Comparison of ENCODE assay signal across 21 mouse cellular contexts in the genomic region with DNA sequence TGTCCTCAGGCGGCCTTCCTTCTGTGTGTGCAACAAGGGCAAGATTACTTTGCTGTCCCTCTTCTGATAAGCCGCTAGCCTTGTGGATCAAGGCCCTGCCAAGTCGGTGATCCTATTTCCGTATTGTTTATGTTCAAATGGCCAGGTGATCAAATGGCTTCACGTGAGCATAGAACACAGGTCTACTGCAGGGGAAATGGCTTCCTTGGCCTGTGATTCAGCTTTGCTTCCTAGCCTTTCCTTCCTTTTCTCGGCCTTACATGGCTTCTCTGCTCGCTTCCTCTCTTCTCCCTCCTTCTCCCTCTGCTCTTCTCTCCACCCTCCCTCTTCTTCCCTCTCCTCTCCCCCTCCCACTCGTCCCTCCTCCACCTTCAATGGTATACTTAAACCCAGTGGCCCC.
DNase-seq lines count a peak whose midpoint lies in the region; ATAC-seq and TF ChIP-seq lines count a peak whose summit lies in the region.
"Had no signal": no experiment of that assay in that cellular context is flagged by ENCODE, and none has a peak within 500 bp of the region (broad histone marks: within the 10 kb centered on the region; RNA-seq: fewer than 3 reads in every experiment).

No protein-coding gene starts in this region.

- no peaks in the 10 kb centered on the region for H3K36me3 ChIP-seq in heart, embryonic 11.5 days (ENCODE audit: control insufficient read depth, insufficient read depth, low read length)
- no peaks in the 10 kb centered on the region for H3K36me3 ChIP-seq in kidney, postnatal 0 days (ENCODE audit: insufficient read depth, low read length)
- H3K36me3 ChIP-seq in forebrain, embryonic 16.5 days (ENCODE audit: control insufficient read depth, insufficient read depth) = no peaks in the 10 kb centered on the region
- no peaks in the 10 kb centered on the region for H3K36me3 ChIP-seq in intestine, embryonic 16.5 days (ENCODE audit: control insufficient read depth, insufficient read depth, low read length)
- H3K36me3 ChIP-seq: embryonic facial prominence, embryonic 13.5 days; heart, embryonic 15.5 days; limb, embryonic 10.5 days; liver, embryonic 13.5 days; lung, embryonic 15.5 days; midbrain, embryonic 12.5 days had no signal

- H3K4me2 ChIP-seq in heart, embryonic 11.5 days = no peak overlapping the region; the same call in 1 of the 2 replicates
- peak overlapping the region; percentile 30; the same call in 1 of the 2 replicates for H3K4me2 ChIP-seq in kidney, postnatal 0 days (ENCODE audit: low read length)
- no peak overlapping the region for H3K4me2 ChIP-seq in forebrain, embryonic 16.5 days (ENCODE audit: low read length)
- H3K4me2 ChIP-seq in intestine, embryonic 16.5 days (ENCODE audit: low read depth, low read length) = no peak overlapping the region
- H3K4me2 ChIP-seq: embryonic facial prominence, embryonic 13.5 days; midbrain, embryonic 12.5 days had no signal

- 48% methylated on average over 8 of the region's 8 CpGs for WGBS in heart, embryonic 11.5 days (ENCODE audit: insufficient replicate concordance)
- WGBS in kidney, postnatal 0 days = 66% methylated on average over 8 of the region's 8 CpGs
- WGBS in forebrain, embryonic 16.5 days = 77% methylated on average over 8 of the region's 8 CpGs
- 75% methylated on average over 8 of the region's 8 CpGs for WGBS in intestine, embryonic 16.5 days

- H3K4me3 ChIP-seq in heart, embryonic 11.5 days (ENCODE audit: low read depth, low read length) = no peak overlapping the region
- H3K4me3 ChIP-seq in kidney, postnatal 0 days (replicated peaks; ENCODE audit: low read depth, low read length) = no peak overlapping the region
- no peak overlapping the region for H3K4me3 ChIP-seq in forebrain, embryonic 16.5 days (replicated peaks; ENCODE audit: low read length)
- no peak overlapping the region for H3K4me3 ChIP-seq in intestine, embryonic 16.5 days (ENCODE audit: low read length)
- H3K4me3 ChIP-seq: embryonic facial prominence, embryonic 13.5 days; heart, embryonic 15.5 days; limb, embryonic 10.5 days; lung, embryonic 15.5 days; midbrain, embryonic 12.5 days had no signal

- no peaks in the 10 kb centered on the region for H3K4me1 ChIP-seq in heart, embryonic 11.5 days (ENCODE audit: control insufficient read depth, insufficient read depth, low read length)
- H3K4me1 ChIP-seq in kidney, postnatal 0 days (replicated peaks; ENCODE audit: insufficient read depth, low read length) = no peaks in the 10 kb centered on the region; the same call in 1 of the 2 replicates
- H3K4me1 ChIP-seq in forebrain, embryonic 16.5 days (replicated peaks; ENCODE audit: control insufficient read depth, insufficient read depth, low read length) = peaks cover 44% of the 10 kb centered on the region
- H3K4me1 ChIP-seq in intestine, embryonic 16.5 days (ENCODE audit: control insufficient read depth, insufficient read depth, low read length) = no peaks in the 10 kb centered on the region
- H3K4me1 ChIP-seq: embryonic facial prominence, embryonic 13.5 days; limb, embryonic 10.5 days; liver, embryonic 13.5 days; lung, embryonic 15.5 days had no signal

- no peak for TF ChIP-seq CTCF in kidney, postnatal 0 days (IDR thresholded peaks at IDR 0.05; ENCODE audit: low read depth)

- no peaks in the 10 kb centered on the region for H3K27me3 ChIP-seq in heart, embryonic 11.5 days (ENCODE audit: control insufficient read depth, insufficient read depth, low read length)
- no peaks in the 10 kb centered on the region for H3K27me3 ChIP-seq in kidney, postnatal 0 days (ENCODE audit: insufficient read depth, low read length)
- no peaks in the 10 kb centered on the region for H3K27me3 ChIP-seq in forebrain, embryonic 16.5 days (replicated peaks; ENCODE audit: control insufficient read depth, insufficient read depth, low read length)
- H3K27me3 ChIP-seq in intestine, embryonic 16.5 days (replicated peaks; ENCODE audit: control insufficient read depth, insufficient read depth, low read length) = no peaks in the 10 kb centered on the region
- H3K27me3 ChIP-seq: embryonic facial prominence, embryonic 13.5 days; heart, embryonic 15.5 days; liver, embryonic 13.5 days; lung, embryonic 15.5 days; midbrain, embryonic 12.5 days; Patski had no signal

- no peak overlapping the region for H3K9ac ChIP-seq in heart, embryonic 11.5 days (ENCODE audit: low read depth, low read length)
- H3K9ac ChIP-seq in kidney, postnatal 0 days (ENCODE audit: low read depth, low read length) = no peak overlapping the region
- H3K9ac ChIP-seq in forebrain, embryonic 16.5 days (replicated peaks; ENCODE audit: low read depth, low read length) = no peak overlapping the region
- H3K9ac ChIP-seq in intestine, embryonic 16.5 days (ENCODE audit: low read depth, low read length) = no peak overlapping the region
- H3K9ac ChIP-seq: embryonic facial prominence, embryonic 13.5 days; heart, embryonic 15.5 days; liver, embryonic 13.5 days; lung, embryonic 15.5 days; midbrain, embryonic 12.5 days had no signal

- H3K27ac ChIP-seq in heart, embryonic 11.5 days (ENCODE audit: low read depth, low read length) = peak overlapping the region; percentile 41; the same call in 1 of the 2 replicates
- H3K27ac ChIP-seq in kidney, postnatal 0 days = no peak overlapping the region
- H3K27ac ChIP-seq in forebrain, embryonic 16.5 days (ENCODE audit: low read length) = peak overlapping the region; percentile 41
- no peak overlapping the region for H3K27ac ChIP-seq in intestine, embryonic 16.5 days (ENCODE audit: low read length)
- H3K27ac ChIP-seq: embryonic facial prominence, embryonic 13.5 days; heart, embryonic 15.5 days; limb, embryonic 10.5 days; liver, embryonic 13.5 days; lung, embryonic 15.5 days; macrophage; midbrain, embryonic 12.5 days had no signal

- H3K9me3 ChIP-seq in heart, embryonic 11.5 days (replicated peaks; ENCODE audit: control insufficient read depth, low read length) = no peaks in the 10 kb centered on the region
- H3K9me3 ChIP-seq in kidney, postnatal 0 days (replicated peaks; ENCODE audit: low read length) = no peaks in the 10 kb centered on the region
- H3K9me3 ChIP-seq in forebrain, embryonic 16.5 days (ENCODE audit: control insufficient read depth, low read length) = no peaks in the 10 kb centered on the region
- no peaks in the 10 kb centered on the region for H3K9me3 ChIP-seq in intestine, embryonic 16.5 days (ENCODE audit: control insufficient read depth, low read length)
- H3K9me3 ChIP-seq: embryonic facial prominence, embryonic 13.5 days; heart, embryonic 15.5 days; limb, embryonic 10.5 days; lung, embryonic 15.5 days; midbrain, embryonic 12.5 days had no signal

- intact Hi-C loops in heart, postnatal 10 days (cut with DNase I) = no loop called here

- ATAC-seq in heart, embryonic 11.5 days (replicated peaks; ENCODE audit: insufficient number of reproducible peaks, low FRiP score, low TSS enrichment) = no peak
- ATAC-seq in kidney, postnatal 0 days (replicated peaks; ENCODE audit: low FRiP score, low read depth) = no peak
- ATAC-seq in forebrain, embryonic 16.5 days = no peak
- ATAC-seq in intestine, embryonic 16.5 days = no peak
- ATAC-seq: Patski had no signal

- no peak for DNase-seq in heart, postnatal 10 days
- DNase-seq in kidney, postnatal 0 days (ENCODE audit: low spot score) = no peak
- DNase-seq in kidney, adult 8-10 months = no peak
- peak; percentile 43 for DNase-seq in MEL-GATA-1-ER (ENCODE audit: extremely low read depth, low read depth)
- no peak for DNase-seq in right cerebral cortex, postnatal 10 days (ENCODE audit: low spot score in 2 of 2)
- DNase-seq: adrenal gland, adult 8-10 months; cerebellum, adult 9-10 months; gastrocnemius, postnatal 14 days; kidney, adult 9 months; liver, embryonic 13.5 days; right cerebral cortex, postnatal 4 days had no signal

Comparison
In these comparisons a context has a peak if more than half of its experiments do, and no peak if none do; other contexts are left out.
1. H3K27ac ChIP-seq: peak in heart, embryonic 11.5 days (single experiment) and forebrain, embryonic 16.5 days (single experiment); none in kidney, postnatal 0 days (single experiment) and intestine, embryonic 16.5 days (single experiment).